Mouse (Mus musculus) limb, embryonic 12.5 days (tissue): Measurements from ENCODE around the gene Spock1. TPM values are rescaled to one million over a fixed set of nuclear protein-coding genes. Genes with fewer than 3 reads are reported as not detected.

ENCODE experiments used
- ATAC-seq: fragments of 200-750 bp; cut with Nextera tagmentation; 2 replicates; pipeline ENCODE4 v1.8.0; 2017; ENCODE audit warnings: low read depth, moderate TSS enrichment; ENCODE audit not compliant: insufficient number of reproducible peaks, insufficient read depth, low FRiP score, low TSS enrichment
- H3K27ac ChIP-seq: fragments of 300-500 bp; sonication (generic); 2 replicates; pipeline ENCODE4 v1.5.1; 2016; ENCODE audit warnings: mild to moderate bottlenecking, moderate library complexity
- H3K27me3 ChIP-seq: fragments of 300-500 bp; sonication (generic); 2 replicates; pipeline ENCODE4 v1.6.1; 2016; ENCODE audit warnings: mild to moderate bottlenecking, moderate library complexity
- H3K36me3 ChIP-seq: fragments of 300-500 bp; sonication (generic); 2 replicates; pipeline ENCODE4 v1.6.1; 2016; ENCODE audit warnings: mild to moderate bottlenecking, moderate library complexity
- H3K4me1 ChIP-seq: fragments of 300-500 bp; sonication (generic); replicated peaks from 2 replicates; pipeline ENCODE4 v1.6.1; 2016
- H3K4me2 ChIP-seq: fragments of 300-500 bp; sonication (generic); 2 replicates; pipeline ENCODE4 v1.6.1; 2016; ENCODE audit warnings: mild to moderate bottlenecking, moderate library complexity
- H3K4me3 ChIP-seq: fragments of 300-500 bp; sonication (generic); replicated peaks from 2 replicates; pipeline ENCODE4 v1.5.1; 2016; ENCODE audit warnings: mild to moderate bottlenecking
- H3K9ac ChIP-seq: fragments of 300-500 bp; sonication (generic); replicated peaks from 2 replicates; pipeline ENCODE4 v1.6.1; 2016; ENCODE audit warnings: mild to moderate bottlenecking, moderate library complexity
- H3K9me3 ChIP-seq: fragments of 300-500 bp; sonication (generic); 2 replicates; pipeline ENCODE4 v1.6.1; 2016; ENCODE audit warnings: mild to moderate bottlenecking, moderate library complexity
- WGBS: fragments of 180-500 bp; shearing (Covaris S2); methylation state at CpG from one replicate; pipeline ENCODE4 v1.1.7; 2016; 5-methylcytosine and 5-hydroxymethylcytosine counted together
- polyA plus RNA-seq: library from polyadenylated mRNA; unstranded; fragments of >200 nt; fragmentation: Nextera tagmentation; extraction: Ambion mirVana; gene quantifications from 2 replicates; pipeline ENCODE4 v1.2.1, GENCODE M21; 2016

Gene Spock1
- polyA plus RNA-seq, 1 experiment from 2014 or later = 2.2 TPM

- Histone ChIP-seq H3K27ac (no peak overlapping the region), H3K27me3 (no peaks in the 10 kb centered on the region), H3K4me1 (peaks cover 23% of the 10 kb centered on the region), H3K9me3 (no peaks in the 10 kb centered on the region), H3K36me3 (no peaks in the 10 kb centered on the region), H3K9ac (no peak overlapping the region), H3K4me2 (no peak overlapping the region), H3K4me3 (no peak overlapping the region)
- 81% methylated on average over 1 of the region's 1 CpGs for WGBS
- no peak for ATAC-seq
Observed at GRCm38 (mm10) chr13:57733521-57733920, 174.6 kb downstream of the Spock1 start.

GRCm38 (mm10) chr13:57732251-57732650, 175.9 kb downstream of the Spock1 start:
- WGBS = 40% methylated on average over 2 of the region's 2 CpGs
- H3K9me3 ChIP-seq = no peaks in the 10 kb centered on the region
- no peak overlapping the region for H3K4me3 ChIP-seq
- no peak overlapping the region for H3K4me2 ChIP-seq
- H3K36me3 ChIP-seq = no peaks in the 10 kb centered on the region
- H3K4me1 ChIP-seq = peaks cover 19% of the 10 kb centered on the region
- no peak overlapping the region for H3K27ac ChIP-seq
- no peak overlapping the region for H3K9ac ChIP-seq
- H3K27me3 ChIP-seq = no peaks in the 10 kb centered on the region
- ATAC-seq = no peak

- Histone ChIP-seq H3K27ac (no peak overlapping the region), H3K9ac (no peak overlapping the region), H3K4me3 (no peak overlapping the region), H3K27me3 (peaks cover 12% of the 10 kb centered on the region; the same call in 1 of the 2 replicates), H3K4me2 (no peak overlapping the region), H3K9me3 (no peaks in the 10 kb centered on the region), H3K36me3 (no peaks in the 10 kb centered on the region), H3K4me1 (peaks cover under 1% of the 10 kb centered on the region; the same call in 1 of the 2 replicates)
- no peak for ATAC-seq
- WGBS = 91% methylated on average over 11 of the region's 11 CpGs
Observed at GRCm38 (mm10) chr13:57727716-57728115, 180.4 kb downstream of the Spock1 start.

GRCm38 (mm10) chr13:57726654-57727053, 181.5 kb downstream of the Spock1 start:
- H3K27me3 ChIP-seq = peaks cover 14% of the 10 kb centered on the region; the same call in 1 of the 2 replicates
- no peaks in the 10 kb centered on the region for H3K9me3 ChIP-seq
- H3K4me1 ChIP-seq = peaks cover 11% of the 10 kb centered on the region
- no peak overlapping the region for H3K27ac ChIP-seq
- H3K4me3 ChIP-seq = no peak overlapping the region
- no peak overlapping the region for H3K4me2 ChIP-seq
- WGBS = 90% methylated on average over 7 of the region's 7 CpGs
- H3K9ac ChIP-seq = no peak overlapping the region
- ATAC-seq = no peak
- H3K36me3 ChIP-seq = no peaks in the 10 kb centered on the region

GRCm38 (mm10) chr13:57722329-57722936, 185.7 kb downstream of the Spock1 start:
- Histone ChIP-seq H3K4me1 (peaks cover 13% of the 10 kb centered on the region), H3K9ac (no peak overlapping the region), H3K27ac (no peak overlapping the region), H3K4me3 (no peak overlapping the region), H3K27me3 (peaks cover 14% of the 10 kb centered on the region; the same call in 1 of the 2 replicates), H3K36me3 (no peaks in the 10 kb centered on the region), H3K9me3 (no peaks in the 10 kb centered on the region), H3K4me2 (no peak overlapping the region)
- ATAC-seq = no peak
- WGBS = 46% methylated on average over 17 of the region's 17 CpGs

- H3K9ac ChIP-seq = no peak overlapping the region
- ATAC-seq = no peak
- H3K4me2 ChIP-seq = no peak overlapping the region
- WGBS = 55% methylated on average over 20 of the region's 20 CpGs
- H3K4me1 ChIP-seq = peaks cover 13% of the 10 kb centered on the region
- H3K9me3 ChIP-seq = no peaks in the 10 kb centered on the region
- no peaks in the 10 kb centered on the region for H3K36me3 ChIP-seq
- no peak overlapping the region for H3K27ac ChIP-seq
- H3K27me3 ChIP-seq = peaks cover 14% of the 10 kb centered on the region; the same call in 1 of the 2 replicates
- no peak overlapping the region for H3K4me3 ChIP-seq
Observed at GRCm38 (mm10) chr13:57721524-57722279, 186.4 kb downstream of the Spock1 start.

GRCm38 (mm10) chr13:57718087-57718486, 190.0 kb downstream of the Spock1 start:
- no peak overlapping the region for H3K4me3 ChIP-seq
- no peak overlapping the region for H3K27ac ChIP-seq
- H3K9me3 ChIP-seq = no peaks in the 10 kb centered on the region

GRCm38 (mm10) chr13:57712910-57713309, 195.2 kb downstream of the Spock1 start:
- H3K4me3 ChIP-seq = no peak overlapping the region
- H3K27me3 ChIP-seq = no peaks in the 10 kb centered on the region
- WGBS = 88% methylated on average over 4 of the region's 4 CpGs
- no peak overlapping the region for H3K27ac ChIP-seq
- no peaks in the 10 kb centered on the region for H3K36me3 ChIP-seq
- ATAC-seq = no peak
- no peak overlapping the region for H3K9ac ChIP-seq
- peaks cover 6% of the 10 kb centered on the region; the same call in 1 of the 2 replicates for H3K4me1 ChIP-seq
- no peak overlapping the region for H3K4me2 ChIP-seq
- no peaks in the 10 kb centered on the region for H3K9me3 ChIP-seq

More at GRCm38 (mm10) chr13:57718087-57718486, 190.0 kb downstream of the Spock1 start:
- no peak overlapping the region for H3K4me2 ChIP-seq
- peaks cover 13% of the 10 kb centered on the region for H3K4me1 ChIP-seq
- H3K27me3 ChIP-seq = peaks cover 6% of the 10 kb centered on the region; the same call in 1 of the 2 replicates
- WGBS = 68% methylated on average over 5 of the region's 5 CpGs
- H3K9ac ChIP-seq = no peak overlapping the region
- no peaks in the 10 kb centered on the region for H3K36me3 ChIP-seq
- ATAC-seq = no peak

GRCm38 (mm10) chr13:57708425-57708824, 199.7 kb downstream of the Spock1 start:
- Histone ChIP-seq H3K27ac (no peak overlapping the region), H3K9me3 (no peaks in the 10 kb centered on the region), H3K4me1 (peaks cover 6% of the 10 kb centered on the region; the same call in 1 of the 2 replicates), H3K4me2 (no peak overlapping the region), H3K36me3 (no peaks in the 10 kb centered on the region), H3K9ac (no peak overlapping the region), H3K27me3 (no peaks in the 10 kb centered on the region), H3K4me3 (no peak overlapping the region)
- no peak for ATAC-seq

- no peak overlapping the region for H3K4me3 ChIP-seq
- no peak overlapping the region for H3K9ac ChIP-seq
- H3K36me3 ChIP-seq = no peaks in the 10 kb centered on the region
- ATAC-seq = no peak
- H3K9me3 ChIP-seq = no peaks in the 10 kb centered on the region
- 92% methylated on average over 2 of the region's 2 CpGs for WGBS
- H3K27me3 ChIP-seq = no peaks in the 10 kb centered on the region
- H3K4me1 ChIP-seq = peaks cover 6% of the 10 kb centered on the region; the same call in 1 of the 2 replicates
- H3K4me2 ChIP-seq = no peak overlapping the region
- no peak overlapping the region for H3K27ac ChIP-seq
Observed at GRCm38 (mm10) chr13:57702966-57703365, 205.2 kb downstream of the Spock1 start.

- no peaks in the 10 kb centered on the region for H3K36me3 ChIP-seq
- no peak overlapping the region for H3K27ac ChIP-seq
- no peak overlapping the region for H3K9ac ChIP-seq
- H3K4me2 ChIP-seq = no peak overlapping the region
- peaks cover 5% of the 10 kb centered on the region; the same call in 1 of the 2 replicates for H3K4me1 ChIP-seq
- H3K27me3 ChIP-seq = peaks cover 8% of the 10 kb centered on the region; the same call in 1 of the 2 replicates
- no peak for ATAC-seq
- 63% methylated on average over 5 of the region's 5 CpGs for WGBS
- H3K9me3 ChIP-seq = no peaks in the 10 kb centered on the region
- H3K4me3 ChIP-seq = no peak overlapping the region
Observed at GRCm38 (mm10) chr13:57696685-57697084, 211.4 kb downstream of the Spock1 start.
